Mouse (Mus musculus): ENCODE measurements around the gene Sh3bp5.

The Sh3bp5 gene

DNA sequence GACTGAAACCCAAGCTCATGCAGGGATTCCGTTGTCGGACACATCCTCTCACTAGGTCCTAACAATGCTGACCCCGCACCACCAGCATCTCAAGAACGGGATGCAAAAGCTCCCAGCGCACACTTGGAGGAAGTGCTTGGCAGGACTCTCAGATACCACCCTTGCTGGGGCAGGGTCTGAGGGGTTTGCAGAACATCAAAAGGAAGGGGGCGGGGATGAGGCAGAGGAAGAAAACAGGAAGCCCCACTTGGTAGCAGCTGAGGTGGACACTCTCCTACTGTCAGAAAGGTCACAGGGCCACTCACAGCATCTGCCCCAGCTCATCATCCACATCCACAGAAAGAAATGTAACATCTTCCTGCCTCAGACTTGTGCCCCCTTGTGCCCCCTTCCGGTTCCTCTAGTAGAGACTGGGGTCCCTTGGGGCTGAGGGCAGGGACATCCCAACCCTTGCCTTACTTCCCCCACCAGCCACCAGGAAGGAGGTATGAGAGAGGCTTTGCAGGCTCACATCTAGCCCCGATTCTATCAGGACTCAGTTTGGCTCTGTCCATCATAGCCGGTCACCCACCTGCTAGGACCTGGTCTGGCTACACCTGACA lies 25.7 kb downstream of the Sh3bp5 start:
- DNase-seq (ENCODE audit: low read depth) = no peak

DNA sequence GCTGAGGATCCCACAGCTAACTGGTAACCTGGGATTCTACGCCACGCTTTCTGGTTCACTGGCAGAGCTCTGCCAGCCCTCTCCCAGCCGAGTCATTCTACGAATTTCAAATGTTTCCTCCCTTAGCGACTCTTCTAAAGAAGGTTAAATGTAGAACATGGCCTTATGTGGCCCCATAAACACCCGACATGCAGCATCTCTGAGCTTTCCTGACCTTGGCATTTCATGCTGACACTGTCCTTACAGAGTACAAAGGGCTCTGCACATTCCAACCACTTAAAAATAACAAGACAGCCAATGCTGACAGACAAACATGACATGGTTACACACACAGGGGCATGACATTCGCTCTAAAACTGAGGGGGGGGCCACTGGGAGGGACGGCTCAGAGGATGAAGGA lies 27.2 kb downstream of the Sh3bp5 start:
- no peak for DNase-seq (ENCODE audit: low read depth)

DNA sequence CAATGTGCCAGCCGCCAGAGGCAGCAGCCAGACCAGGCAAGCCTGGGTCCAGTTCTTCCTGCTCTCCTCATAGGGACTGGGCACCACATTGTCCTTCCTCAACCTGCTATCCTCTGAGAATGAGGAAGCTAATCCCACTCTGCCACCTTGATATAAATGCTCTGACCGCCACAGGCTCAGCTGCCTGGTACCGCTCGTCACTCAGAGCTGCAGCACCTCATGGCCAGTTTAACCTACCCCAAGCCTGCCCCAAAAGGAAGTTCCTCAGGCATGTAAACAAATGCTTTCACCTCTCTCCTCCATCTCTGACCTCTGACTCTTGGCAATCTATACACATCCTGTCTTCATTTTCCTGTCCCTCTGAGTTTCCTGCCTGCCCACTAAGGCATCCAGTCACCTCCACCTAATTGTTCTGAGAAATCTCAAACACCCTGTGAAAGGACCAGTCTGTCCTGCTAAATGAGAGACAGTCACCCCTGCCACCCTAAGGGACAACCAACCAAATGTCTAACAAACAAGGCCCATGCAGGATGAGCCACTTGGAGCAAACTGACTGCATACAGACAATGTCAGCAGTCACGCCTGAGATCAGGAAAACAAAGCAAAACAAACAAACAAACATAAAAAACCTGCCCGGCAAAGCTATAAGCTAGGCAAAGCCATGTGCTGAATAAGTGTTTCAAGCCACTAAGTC lies 27.8 kb downstream of the Sh3bp5 start:
- DNase-seq (ENCODE audit: low read depth) = no peak

DNA sequence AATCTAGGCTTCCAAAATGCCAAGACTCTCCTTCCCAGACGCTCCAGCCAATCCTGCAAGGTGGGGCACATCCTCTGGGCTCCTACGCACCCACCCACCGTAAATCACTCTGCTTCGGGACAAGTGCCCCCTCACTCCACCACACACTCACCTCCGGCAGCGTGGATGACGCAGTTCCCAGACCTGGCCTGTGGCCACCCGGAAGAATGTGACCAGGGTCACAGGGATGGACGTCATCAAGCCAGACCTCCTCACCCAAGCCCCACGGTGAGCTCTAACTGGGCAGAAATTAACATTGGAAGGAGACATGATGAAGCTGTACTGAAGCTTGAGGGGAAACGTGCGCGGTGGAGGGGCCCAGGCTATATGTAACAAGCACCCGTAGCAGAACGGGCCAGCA lies 28.7 kb downstream of the Sh3bp5 start:
- no peak for DNase-seq (ENCODE audit: low read depth)

DNA sequence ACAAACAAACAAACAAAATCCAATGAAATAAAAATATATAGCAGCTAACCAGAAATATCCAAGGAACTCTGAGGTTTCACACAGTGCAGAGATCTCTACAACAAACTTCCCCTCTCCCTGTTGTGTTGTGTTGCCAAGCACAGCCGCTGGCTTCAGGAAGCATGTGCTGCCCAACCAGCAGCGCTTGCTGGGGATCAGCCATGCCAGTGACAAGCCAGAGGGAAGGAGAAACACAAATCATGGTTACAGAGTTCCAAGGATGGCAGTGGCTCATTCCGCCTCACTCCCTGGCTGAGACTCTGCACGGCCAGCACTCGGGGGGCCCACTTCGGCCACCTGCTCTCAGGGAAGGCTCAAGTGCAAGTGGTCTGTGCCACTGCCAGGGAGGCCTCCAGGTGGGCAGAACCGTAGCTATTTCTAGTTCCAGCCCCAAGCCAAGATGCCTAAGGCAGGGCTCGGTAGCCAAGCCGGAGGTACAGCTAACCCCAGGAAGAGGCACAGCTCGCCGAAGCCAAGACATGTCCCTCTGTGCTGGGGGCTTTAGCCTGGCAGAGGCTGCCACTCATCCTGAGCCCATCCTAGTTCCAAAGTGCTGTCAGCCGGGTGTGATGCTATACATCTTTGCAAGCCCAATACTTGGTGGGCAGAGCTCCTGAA lies 29.6 kb downstream of the Sh3bp5 start:
- DNase-seq (ENCODE audit: low read depth) = no peak

DNA sequence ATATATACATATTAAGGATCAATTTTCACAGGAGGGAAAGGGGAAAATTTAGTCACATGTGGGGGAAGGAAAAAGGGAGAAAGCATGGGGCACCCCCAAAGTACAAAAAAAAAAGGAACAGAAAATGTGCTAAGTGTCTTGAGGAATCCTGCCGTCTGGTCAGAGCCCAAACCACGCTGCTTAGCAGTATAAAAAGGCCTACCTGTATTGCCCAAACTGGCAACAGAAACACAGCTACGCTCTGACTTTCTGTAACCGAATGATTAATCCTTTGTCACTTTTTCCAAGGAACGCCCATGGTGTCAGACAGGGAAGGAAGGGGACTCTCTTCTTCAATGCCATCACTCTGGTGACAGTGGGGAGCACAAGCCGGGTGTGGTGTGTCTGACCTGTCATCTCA lies 30.2 kb downstream of the Sh3bp5 start:
- no peak for DNase-seq (ENCODE audit: low read depth)

DNA sequence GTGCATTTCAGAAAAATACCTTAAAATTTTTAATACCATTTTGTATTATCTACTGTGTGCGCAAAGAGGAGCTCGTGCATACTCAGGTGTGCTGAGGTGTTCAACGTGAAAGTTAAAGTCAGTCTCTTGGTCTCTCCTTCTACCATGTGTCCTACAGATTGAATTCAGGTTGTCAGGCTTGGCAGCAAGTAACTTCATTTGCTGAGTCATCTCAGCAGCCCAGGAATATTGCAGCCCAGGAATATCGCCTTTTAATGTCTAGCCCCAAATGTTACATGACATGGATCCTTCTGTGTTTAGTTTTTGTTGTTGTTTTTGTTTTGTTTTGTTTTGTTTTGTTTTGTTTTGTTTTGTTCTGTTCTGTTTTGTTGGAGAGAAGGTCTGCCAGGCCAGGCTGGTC lies 31.2 kb downstream of the Sh3bp5 start:
- DNase-seq (ENCODE audit: low read depth) = no peak

DNA sequence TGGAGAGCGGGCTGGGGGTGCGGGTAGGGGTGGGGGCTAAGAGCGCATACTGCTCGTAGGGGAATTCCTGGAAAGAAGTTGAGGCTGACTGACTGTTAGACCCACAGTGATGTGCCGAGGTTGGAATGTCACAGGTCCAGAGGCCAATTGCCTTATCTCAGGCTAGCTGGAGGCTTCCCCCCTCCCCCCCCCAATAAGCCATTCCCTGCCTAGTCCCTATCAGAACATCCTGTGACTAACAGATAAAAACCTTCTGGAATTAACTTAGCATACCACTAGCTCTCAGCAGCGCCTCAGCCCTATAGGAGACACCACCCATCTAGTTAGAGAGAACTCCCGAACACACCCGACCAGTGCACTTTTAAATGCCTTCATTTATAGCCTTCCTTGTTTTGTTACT lies 31.9 kb downstream of the Sh3bp5 start:
- DNase-seq (ENCODE audit: low read depth) = no peak

DNA sequence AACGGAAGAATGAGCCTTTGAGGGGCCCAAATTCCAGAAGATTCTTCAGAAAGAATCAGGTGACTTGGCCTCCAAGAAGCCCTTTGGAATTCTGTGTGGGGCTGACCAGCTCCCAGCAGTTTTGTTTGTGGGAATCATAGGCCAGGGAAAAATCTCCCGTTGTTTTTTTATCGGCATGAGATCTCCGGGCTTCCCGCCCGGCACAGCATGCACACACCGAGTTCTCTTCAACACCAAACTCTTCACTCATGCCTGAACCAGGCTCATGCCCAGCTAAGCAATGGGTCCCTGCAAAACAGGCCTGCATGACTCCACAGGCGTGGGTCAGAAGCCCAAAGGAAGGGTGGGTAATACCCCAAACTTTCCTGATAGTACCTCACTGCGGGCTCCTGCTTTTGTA lies 32.3 kb downstream of the Sh3bp5 start:
- no peak for DNase-seq (ENCODE audit: low read depth)

DNA sequence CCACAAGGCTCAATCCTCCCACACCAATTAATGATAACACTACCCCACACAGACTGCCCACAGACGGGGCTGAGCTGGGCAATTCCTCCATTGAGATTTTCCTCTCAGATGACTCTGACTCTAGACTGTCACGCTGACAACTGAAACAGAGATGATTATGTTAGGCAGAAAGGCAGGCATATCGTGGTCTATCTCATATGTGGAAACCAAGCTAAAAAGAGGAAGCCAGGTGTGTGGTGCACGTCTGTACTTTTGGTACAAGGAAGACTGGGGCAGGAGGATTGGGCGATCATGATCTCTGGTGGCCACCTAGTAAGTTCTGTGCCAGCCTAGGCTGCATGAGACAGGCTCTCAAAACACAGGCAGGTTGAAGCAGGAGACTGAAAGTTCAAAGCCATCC lies 33.2 kb downstream of the Sh3bp5 start:
- DNase-seq (ENCODE audit: low read depth) = no peak

DNA sequence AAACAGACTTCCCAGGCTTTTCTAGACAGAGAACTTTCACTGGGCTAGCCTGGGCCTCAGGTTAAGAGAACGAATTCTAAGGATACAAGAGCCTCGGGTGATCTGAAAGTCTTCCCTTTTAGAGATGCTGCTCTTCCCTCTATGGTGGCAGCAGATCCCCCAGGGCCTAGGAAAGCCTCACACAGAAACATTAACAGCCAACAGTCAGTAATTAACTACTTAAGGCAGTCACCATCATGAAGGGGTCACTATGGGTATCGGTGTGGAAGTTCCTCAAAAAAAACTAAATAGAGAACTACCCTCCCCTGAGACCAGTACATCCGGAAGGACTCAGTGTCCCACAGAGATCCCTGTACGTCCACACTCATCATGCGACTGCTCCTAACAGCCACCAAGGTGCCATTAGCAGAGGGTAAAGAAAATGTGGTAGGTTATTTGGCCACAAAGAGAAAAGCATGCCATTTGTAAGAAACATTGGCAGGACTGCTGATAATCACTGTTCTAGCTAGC lies 33.9 kb downstream of the Sh3bp5 start:
- DNase-seq (ENCODE audit: low read depth) = no peak

DNA sequence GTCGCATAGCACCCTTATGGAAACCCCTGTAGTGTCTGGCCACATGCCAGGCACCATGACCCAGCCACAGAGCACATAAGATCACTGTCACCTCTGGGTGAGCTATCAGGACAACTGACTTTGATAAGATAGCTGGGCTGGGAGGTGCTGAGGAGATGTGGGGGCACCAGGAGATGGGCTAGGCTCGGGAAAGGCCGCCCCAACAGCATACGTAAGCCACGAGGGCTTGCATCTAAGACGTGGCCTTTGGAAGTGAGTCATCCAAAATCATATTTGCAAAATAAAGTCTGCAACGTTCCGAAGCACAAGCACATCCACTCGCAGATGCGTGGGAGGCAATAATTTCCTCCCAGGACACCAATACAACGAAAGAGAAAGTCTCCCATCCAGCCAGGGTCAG lies 35.0 kb downstream of the Sh3bp5 start:
- DNase-seq (ENCODE audit: low read depth) = no peak

DNA sequence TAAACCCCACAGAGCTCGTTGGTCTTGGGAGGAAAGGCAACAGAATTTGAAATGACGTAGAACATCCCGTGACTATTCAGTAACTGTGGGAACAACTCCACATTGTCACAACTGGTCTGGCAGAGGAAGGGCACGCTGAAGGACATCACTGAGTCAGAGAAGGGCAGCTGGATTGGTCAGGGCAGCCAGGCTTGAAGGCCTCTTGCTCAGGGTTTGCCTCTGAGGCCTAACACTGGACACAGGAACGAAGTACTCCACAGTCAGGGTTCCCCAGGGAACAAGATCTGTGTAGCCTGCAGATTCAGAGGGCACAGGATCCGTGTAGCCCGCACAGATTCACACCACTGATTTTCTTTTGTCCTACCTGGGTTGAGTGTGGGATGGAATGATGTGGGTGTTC lies 35.6 kb downstream of the Sh3bp5 start:
- DNase-seq (ENCODE audit: low read depth) = no peak

DNA sequence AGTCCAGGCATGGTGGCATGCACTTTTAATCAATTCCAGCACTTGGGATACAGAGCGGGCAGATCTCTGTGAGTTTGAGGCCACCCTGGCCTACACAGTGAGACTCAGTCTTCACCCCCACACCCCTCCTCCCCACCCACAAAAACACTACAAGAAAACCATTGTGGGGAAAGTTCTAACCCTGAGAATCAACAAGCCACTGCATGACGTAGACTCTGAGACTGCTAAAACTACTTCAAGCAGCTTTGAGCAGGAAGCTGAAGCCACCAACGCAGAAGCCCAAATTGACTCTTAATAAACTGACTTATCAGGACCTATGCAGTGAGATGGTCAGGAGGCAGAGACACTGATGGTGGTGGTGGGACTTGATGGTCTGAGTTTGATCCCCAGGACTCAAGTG lies 36.6 kb downstream of the Sh3bp5 start:
- DNase-seq (ENCODE audit: low read depth) = no peak

DNA sequence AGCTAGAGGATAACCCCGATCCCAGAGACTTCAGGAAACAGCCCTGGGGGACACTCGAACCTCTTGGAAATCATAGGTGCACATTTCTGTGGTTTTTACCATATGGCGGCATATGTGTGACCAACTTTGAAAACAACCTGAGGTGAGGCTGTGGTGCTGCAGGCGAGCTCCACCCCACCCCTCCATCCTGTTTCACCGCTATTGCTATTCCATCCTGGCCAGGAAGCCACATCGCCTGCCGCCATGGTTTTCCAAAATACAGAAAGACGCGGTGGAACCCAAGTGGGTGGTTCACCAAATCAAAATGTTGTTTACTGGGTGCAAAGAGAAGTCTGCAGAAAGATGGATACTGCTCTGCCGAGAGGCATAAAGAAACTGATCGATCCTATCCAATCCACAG lies 37.1 kb downstream of the Sh3bp5 start:
- no peak for DNase-seq (ENCODE audit: low read depth)

DNA sequence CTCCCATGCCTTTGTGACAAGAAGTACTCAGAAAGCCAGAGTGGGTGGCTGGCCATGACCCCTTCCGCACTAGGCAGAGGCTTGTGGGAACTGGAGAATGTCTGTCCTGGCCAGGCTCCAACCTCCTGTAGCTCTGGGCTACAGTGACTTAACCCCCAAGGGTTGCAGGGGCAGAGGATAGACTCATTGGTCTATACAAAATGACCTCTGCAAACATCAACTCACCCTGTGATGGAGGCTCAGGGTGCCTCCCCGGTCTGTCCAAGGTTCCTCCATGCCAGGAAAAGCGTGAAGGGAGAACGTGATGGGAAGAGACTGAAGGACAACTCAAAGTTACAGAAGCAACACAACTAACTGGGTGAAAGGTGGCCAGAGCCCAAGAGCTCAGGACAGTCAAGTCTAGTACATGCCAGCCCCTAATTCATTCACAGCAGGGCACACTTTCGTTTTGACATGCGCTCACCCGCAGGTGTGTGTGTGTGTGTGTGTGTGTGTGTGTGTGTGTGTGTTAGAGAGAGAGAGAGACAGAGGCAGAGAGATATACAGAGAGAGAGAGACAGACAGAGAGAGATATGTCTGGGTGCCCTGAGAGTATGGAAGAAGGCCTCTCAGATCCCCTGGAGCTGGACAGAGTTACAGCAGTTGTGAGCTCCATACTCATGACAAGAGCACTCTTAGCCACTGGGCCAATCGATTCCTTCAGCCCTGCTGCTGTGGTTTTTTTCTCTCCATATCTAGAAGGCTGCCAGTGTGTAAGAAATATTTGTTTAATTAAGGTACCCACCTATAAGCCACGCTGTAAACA lies 37.9 kb downstream of the Sh3bp5 start:
- DNase-seq (ENCODE audit: low read depth) = no peak

DNA sequence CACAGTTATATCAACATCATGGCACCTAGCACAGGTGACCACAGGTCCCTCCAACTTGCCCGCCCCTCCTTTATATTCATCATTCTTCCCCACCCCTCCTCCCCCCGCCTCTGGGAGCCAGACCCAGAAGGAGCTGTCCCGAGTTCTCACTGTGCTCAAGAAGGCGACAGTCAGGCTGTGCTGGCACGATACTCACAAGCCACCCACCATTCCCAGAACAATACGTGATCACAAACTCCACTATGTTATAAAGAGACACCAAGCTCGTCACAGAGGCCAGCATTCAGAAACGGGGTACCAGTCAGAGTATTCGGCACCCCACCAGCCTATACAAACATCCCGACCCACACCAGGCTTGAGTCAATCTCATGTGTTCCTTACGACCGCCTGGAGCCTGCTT lies 38.5 kb downstream of the Sh3bp5 start:
- DNase-seq (ENCODE audit: low read depth) = no peak

DNA sequence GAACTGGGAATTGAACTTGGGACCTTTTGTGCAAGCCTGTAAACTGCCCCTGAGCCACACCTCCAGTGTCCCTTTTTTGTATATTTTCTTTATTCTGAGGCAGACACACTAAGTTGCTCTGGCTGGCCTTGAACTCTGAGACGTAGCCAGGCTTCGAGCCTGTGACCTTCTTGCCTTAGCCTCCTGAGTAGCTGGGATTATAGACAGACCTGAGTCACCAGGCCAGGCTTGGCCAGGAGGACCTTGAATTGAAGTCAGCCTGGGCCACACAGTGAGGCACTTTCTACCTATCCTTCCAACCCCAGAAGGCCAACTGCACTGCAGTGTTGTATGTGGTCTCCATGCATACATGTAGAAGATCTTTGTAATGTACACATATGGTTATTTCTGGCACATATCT lies 39.5 kb downstream of the Sh3bp5 start:
- no peak for DNase-seq (ENCODE audit: low read depth)

DNA sequence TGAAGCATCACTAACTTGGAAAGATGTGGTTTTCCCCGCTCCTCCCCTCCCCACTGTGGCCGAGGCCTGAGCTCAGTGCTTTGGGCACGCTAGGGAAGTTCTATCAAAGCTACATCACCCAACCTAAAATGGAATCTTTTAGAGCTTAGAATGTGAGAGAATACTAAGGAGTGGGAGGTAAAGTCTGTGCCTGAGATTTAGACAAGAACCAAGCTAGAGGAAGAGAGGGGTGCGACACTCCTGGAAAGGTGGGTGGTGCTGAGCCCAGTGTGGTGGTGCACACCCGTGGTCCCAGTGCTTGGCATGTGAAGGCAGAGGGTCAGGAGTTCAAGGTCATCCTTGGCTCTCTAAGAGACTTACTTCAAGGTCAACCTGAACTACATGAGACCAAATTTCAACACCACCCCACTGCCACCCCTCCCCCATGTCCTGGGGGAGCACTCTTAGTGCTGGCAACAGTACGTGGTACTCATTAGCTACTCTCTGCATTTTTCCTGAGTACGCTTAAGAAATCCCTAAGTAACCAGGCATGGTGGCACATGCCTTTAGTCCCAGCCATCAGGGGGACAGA lies 40.2 kb downstream of the Sh3bp5 start:
- DNase-seq (ENCODE audit: low read depth) = no peak

DNA sequence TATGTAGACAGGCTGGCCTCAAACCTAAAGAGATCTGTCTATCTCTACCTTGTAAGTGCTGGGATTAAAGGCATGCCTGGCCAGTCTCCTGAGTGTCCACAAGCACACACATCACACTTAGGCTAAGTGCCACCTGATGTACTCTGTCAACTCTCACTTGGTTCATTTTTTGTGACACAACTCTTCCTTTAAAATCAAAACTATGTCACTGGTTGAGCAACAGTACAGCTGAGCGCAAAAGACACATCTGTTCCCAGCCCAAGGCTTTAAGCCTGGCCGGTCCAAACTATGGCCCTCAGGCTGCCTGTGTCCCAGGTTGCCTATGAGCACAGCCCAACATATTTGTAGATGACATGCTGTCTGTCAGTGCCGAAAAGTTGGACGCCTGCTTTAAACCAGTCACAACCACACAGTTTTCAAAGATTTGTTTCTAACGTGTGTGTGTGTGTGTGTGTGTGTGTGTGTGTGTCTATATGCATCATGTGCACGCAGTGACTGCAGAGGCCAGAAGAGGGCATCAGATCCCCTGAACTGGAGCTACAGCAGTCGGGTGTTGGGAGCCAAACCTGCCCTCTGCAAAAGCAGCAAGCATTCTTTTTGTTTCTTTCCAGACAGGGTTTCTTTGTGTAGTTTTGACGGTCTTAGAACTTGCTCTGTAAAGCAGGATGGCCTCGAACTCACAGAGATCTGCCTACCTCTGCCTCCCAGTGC lies 40.9 kb downstream of the Sh3bp5 start:
- no peak for DNase-seq (ENCODE audit: low read depth)

DNA sequence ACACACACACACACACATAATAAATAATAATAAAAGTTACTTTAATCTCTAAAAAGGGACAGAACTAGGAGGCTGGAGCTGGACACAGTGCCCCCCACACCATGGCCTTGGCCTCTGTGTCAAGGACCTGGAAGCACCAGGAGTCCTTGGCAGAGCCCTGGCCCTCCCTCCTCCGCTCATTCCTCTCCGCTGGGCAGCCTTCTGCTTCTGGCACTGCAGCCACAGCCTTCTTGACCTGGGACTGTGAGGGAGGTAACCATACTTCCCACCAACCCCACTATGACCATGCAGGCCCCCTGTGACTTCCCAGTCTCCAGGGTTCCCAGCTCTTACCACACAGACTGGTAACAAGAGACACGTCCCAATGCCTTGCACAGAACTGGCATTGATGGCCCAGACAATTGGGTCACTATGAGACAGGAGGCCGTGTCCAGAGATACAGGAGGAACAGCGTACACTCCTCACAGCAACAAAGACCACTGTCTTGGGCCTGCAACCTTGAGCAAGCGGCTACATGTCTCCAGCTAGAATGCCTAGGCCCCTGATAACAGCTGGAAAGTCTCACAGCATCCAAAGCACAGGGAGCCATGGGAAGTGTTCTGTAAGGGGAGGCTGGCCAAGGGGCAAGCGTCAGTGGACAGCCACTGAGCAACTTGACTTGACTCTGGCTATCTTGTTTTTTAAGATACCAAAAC lies 41.8 kb downstream of the Sh3bp5 start:
- DNase-seq (ENCODE audit: low read depth) = no peak
